Mouse (Mus musculus) natural killer cell, adult 2 months (primary cell): ENCODE results near the gene Nmi.

Experiments used
- DNase-seq, 2 experiments: peaks; one replicate each; pipeline ENCODE4 v3.0.0; 2022; ENCODE audit warnings: low spot score in 2 of 2

Gene Nmi

GRCm38 (mm10) chr2:51941832-51942231 lies 31.5 kb downstream of the Nmi start:
- DNase-seq, result no peak

- DNase-seq, result no peak
Measured at GRCm38 (mm10) chr2:51938750-51939149, 34.5 kb downstream of the Nmi start.

DNA sequence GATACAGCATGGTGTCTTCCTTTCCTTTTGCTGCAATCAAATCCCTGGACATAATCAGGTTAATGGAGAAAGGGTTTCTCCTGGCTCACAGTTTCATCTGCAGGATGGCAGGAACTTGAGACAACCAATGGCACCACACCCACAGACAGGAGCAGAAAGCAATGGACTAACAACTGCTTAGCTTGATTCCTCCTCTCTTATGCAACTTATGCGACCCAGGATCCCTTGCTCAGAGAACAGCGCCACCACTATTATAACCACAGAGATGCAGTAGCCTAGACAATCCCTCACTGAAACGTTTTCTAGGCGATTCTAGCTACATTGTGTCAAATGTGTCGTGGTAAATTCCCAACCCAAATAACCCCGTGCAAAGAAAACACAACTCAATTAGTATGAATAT lies 36.3 kb downstream of the Nmi start:
- DNase-seq, result no peak

DNA sequence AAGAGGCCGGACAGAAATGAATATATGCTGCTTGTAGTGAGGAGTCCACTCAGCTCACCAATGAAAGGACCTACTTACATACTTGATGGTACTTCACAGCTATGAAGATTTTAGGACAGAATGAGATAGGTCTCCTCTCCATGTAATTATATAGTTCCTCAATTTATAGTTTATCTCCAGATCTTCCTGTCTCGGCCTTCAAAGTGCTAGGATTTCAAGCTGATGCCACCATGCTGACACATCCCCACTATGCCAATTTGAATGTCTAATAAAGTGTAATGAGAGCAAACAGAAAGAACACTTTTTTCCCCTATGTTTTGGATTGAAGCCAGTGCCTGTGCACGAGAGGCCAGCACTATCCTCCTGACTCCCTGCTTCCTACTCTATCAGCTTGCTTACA lies 36.7 kb downstream of the Nmi start:
- no peak for DNase-seq

DNA sequence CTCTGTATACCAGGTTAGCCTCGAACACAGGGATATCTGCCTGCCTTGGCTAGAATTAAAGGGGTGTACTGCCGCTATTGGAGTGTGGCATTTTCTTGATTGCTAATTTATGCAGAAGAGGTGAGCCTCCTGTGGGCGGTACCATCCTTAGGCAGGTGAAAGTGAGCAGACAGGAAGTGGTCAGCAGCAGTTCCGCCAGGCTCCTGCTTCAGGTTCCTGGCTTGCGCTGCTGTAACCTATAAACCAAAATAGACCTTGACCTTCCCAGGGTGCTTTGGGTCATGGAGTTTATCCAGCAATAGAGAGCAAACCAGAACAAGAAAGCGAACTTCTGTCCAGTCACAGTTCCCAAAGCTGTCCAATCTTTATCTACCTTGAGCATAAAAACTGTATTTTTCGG lies 37.4 kb downstream of the Nmi start:
- DNase-seq, result peak in 1 of 2 experiments; percentile 22

- peak; percentile 85 for DNase-seq
Measured at GRCm38 (mm10) chr2:51934574-51935334, 38.5 kb downstream of the Nmi start, which contains the start of gene Rbm43. Gene Rbm43, minus strand, starts transcription at chr2:51935163.

DNA sequence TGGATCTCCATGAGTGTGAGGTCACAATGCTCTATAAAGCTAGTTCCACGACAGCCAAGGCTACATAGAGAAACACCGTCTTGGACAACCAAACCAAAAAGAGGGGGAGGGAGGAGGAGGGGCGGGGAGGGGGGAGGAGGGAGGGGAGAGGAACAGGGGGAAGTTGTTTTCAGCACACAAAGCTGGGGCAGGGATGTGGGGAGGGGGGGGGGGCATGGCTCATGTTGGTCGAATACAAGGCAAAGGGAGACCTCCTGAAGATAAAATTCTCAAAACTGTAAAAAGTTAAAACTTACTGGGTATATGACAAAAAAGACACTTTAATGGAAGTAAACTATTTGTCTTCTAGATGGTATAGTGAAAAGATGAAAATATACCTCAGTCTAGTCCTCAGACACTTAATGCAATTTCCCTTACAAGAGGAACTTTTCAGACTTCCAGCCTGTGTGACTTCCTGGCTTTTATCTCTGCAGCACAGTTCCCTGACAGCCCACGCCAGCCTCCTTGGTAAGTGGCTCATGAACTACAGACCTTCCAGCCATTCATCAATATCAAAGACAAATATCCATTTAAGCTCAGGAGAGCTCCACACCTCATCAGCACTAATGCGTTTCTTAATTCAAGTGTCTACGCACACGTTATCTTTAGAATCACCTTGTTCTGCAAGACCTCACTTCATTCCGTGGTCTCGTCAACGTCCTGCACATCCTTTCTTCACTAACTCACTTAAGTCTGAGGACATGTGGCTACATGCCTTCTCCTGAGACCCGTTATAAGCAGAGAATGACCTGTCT lies 39.8 kb downstream of the Nmi start:
- DNase-seq, result peak in 1 of 2 experiments; percentile 7

- DNase-seq, result no peak
Measured at GRCm38 (mm10) chr2:51931241-51931640, 42.1 kb downstream of the Nmi start.

DNA sequence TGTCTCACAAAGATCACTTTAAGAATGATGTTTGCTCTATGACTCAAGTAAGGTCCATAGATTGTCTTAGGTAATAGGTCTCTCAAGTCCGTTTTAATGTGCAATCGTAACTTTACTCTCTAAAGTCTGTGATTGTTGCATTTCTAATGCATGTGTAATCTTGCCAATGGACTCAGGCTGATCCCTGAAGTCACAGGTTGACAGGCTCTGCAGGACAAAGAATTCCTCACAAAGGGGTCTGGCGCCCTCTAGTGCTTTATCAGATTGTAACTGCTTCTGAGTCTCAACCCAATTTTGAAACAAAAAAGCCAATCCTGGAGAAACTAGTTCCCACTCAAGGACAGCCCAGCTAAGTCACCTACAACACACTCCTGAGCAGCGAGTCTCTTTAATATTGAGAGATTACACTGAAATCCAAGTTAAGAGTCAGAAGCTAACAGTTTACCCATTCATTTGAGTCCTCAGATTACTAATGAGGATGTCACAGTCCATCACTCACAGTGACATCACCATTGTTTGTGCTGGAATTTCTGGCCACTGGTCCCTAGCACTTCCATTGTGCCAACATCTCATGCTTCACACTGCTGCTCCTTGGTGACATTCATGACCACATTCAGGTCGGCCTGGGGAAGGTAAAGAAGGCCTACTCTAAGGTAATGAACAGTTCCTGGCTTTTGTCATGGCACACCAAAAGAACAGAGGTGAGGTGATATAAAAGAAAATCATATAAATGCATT lies 58.2 kb downstream of the Nmi start:
- DNase-seq, result peak; percentile 18 to 47

DNA sequence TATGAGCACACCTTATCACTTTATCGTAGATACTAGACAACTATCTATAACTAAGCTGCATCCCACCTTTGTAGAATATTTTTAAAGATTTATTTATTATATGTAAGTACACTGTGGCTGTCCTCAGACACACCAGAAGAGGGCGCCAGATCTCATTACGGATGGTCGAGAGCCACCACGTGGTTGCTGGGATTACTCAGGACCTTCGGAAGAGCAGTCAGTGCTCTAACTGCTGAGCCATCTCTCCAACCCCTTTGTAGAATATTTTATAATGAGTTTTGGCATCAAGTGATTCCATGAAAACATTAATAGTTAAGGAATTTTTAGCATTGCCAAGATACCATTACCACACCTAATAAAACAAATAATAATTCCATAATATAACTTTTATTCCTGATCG lies 58.8 kb downstream of the Nmi start:
- DNase-seq, result no peak

- no peak for DNase-seq
Measured at GRCm38 (mm10) chr2:51912740-51913139, 60.6 kb downstream of the Nmi start.

DNA sequence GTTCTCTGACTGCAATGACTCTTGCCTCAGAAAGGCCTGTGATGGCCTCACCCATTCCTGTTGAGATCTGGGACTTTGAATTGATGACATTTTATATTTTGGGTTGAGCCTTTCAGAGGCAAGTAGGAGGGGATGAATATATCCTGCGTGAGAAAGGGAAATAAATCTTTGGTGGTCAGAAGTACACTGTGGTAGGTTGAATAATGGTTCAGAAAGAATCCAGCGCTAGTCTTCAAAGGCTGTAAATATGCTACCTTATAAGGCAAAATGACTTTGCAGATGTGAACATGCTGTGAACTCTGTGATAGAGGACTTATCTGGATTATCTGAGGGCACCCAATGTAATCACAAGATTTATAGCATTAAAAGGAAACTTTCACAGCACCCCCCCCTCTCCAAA lies 61.4 kb downstream of the Nmi start:
- no peak for DNase-seq

DNA sequence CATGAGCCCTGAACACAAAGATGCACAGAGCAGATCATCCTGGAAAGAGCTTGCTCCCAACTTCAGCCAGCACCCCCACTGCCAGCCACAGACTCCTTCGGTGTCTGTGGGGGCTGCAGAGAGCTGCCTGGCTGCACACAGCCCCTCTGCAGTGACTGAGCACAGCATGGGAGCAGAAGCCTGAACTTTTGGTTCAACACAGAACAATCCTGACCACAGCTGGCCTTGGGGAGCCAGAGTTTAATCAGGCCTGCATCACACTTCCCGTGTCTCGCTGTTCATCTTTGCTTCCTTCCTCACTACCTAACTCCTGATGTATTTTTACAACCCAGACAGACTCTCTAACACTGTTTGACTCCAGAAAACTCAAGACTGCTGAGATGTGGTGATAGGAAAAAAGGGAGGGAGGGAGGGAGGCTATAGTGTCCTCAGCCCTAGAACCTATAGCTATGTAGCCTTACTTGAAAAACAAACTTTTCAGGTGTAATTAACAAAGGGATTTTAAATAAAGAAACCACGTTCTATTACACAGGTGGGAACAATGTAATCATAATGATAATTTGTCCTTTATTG lies 65.7 kb downstream of the Nmi start:
- DNase-seq, result no peak

DNA sequence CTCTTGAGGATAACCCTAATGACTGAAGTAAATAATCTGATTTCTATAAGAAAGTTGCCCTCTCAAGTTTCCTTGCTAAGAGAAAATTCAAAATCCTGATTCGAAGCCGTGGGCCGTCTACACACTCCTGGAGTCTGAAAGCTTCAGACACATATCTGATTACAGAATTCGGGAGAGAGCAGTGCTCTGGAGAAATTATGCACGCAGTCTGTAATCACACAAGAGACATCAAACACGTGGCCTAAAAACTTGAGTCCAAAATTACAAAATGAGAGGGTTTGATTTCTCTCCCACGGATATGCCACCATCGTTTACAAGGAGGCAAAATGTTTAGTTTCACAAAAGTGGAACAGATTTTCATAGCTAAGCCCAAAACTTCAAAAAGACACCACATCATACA lies 67.7 kb downstream of the Nmi start:
- DNase-seq, result no peak
